Comparison of ENCODE assay signal across 23 mouse cellular contexts in genomic region chr7:100446271-100446670, GRCm38 (mm10). TPM values are rescaled to one million over a fixed set of nuclear protein-coding genes. Genes with fewer than 3 reads are reported as not detected.
"Had no signal": no experiment of that assay in that cellular context is flagged by ENCODE, and none has a peak within 500 bp of the region (broad histone marks: within the 10 kb centered on the region; RNA-seq: fewer than 3 reads in every experiment).

No protein-coding gene starts in this region.

- H3K9ac ChIP-seq: liver, postnatal 0 days; lung, embryonic 15.5 days; midbrain, embryonic 12.5 days; neural tube, embryonic 13.5 days; neural tube, embryonic 15.5 days had no signal

- H3K9me3 ChIP-seq: lung, embryonic 15.5 days; midbrain, embryonic 10.5 days; midbrain, embryonic 12.5 days; neural tube, embryonic 13.5 days; neural tube, embryonic 15.5 days had no signal

- H3K4me1 ChIP-seq: lung, embryonic 15.5 days; midbrain, embryonic 10.5 days; midbrain, embryonic 12.5 days; neural tube, embryonic 13.5 days; neural tube, embryonic 15.5 days had no signal

- H3K27ac ChIP-seq: lung, embryonic 15.5 days; midbrain, embryonic 10.5 days; midbrain, embryonic 12.5 days; neural tube, embryonic 13.5 days; neural tube, embryonic 15.5 days had no signal

- H3K4me3 ChIP-seq: lung, embryonic 15.5 days; midbrain, embryonic 10.5 days; midbrain, embryonic 12.5 days; myocyte; neural tube, embryonic 13.5 days; neural tube, embryonic 15.5 days had no signal

- ATAC-seq: liver, postnatal 0 days; lung, postnatal 0 days; midbrain, embryonic 16.5 days had no signal

- H3K27me3 ChIP-seq: lung, embryonic 15.5 days; midbrain, embryonic 12.5 days; neural tube, embryonic 13.5 days; neural tube, embryonic 15.5 days had no signal

- H3K4me2 ChIP-seq: lung, embryonic 15.5 days; midbrain, embryonic 12.5 days; neural tube, embryonic 13.5 days; neural tube, embryonic 15.5 days had no signal

- DNase-seq: liver, postnatal 0 days; lung, adult 2 months; lung, postnatal 14 days; lung, postnatal 4 days; midbrain, embryonic 14.5 days; retina, postnatal 1 day; right cerebral cortex, adult 18-20 months; right cerebral cortex, postnatal 25 days; right cerebral cortex, postnatal 4 days; spleen, adult 18-20 months; thymus, adult 2 months; thymus, postnatal 14 days; thymus, postnatal 36 days had no signal

RNA-seq across cellular contexts. Expression of gene Ucp3, which starts 26.5 kb away (rescaled TPM):
- polyA plus RNA-seq: midbrain, embryonic 10.5 days; midbrain, embryonic 12.5 days; midbrain, embryonic 14.5 days; midbrain, embryonic 16.5 days; neural tube, embryonic 11.5 days; neural tube, embryonic 13.5 days; neural tube, embryonic 15.5 days; stomach, embryonic 14.5 days had no signal
